In genomic region chr4:28901496-28901895, GRCm38 (mm10) we compare ENCODE assay signal across 22 mouse cellular contexts.
A peak's percentile ranks its signal among the peaks of the same experiment; 100 is the strongest.
DNase-seq lines count a peak whose midpoint lies in the region; ATAC-seq and TF ChIP-seq lines count a peak whose summit lies in the region.
"Had no signal": no experiment of that assay in that cellular context is flagged by ENCODE, and none has a peak within 500 bp of the region (broad histone marks: within the 10 kb centered on the region; RNA-seq: fewer than 3 reads in every experiment).

No protein-coding gene starts in this region.

- no peak for TF ChIP-seq POLR2A in heart, adult 2 months (IDR thresholded peaks at IDR 0.05; ENCODE audit: insufficient read depth, low read depth, low read length)

- H3K36me3 ChIP-seq in forebrain, embryonic 13.5 days (ENCODE audit: poor library complexity, severe bottlenecking), result no peaks in the 10 kb centered on the region
- no peaks in the 10 kb centered on the region for H3K36me3 ChIP-seq in forebrain, postnatal 0 days (ENCODE audit: insufficient read depth)
- no peaks in the 10 kb centered on the region for H3K36me3 ChIP-seq in heart, adult 2 months (ENCODE audit: control insufficient read depth, insufficient read depth, low read length)
- H3K36me3 ChIP-seq: embryonic facial prominence, embryonic 12.5 days; hindbrain, embryonic 10.5 days; midbrain, embryonic 12.5 days had no signal

- intact Hi-C loops in heart, adult 2 months (cut with DNase I), result no loop called here

- peak; percentile 73 for ATAC-seq in forebrain, embryonic 13.5 days
- ATAC-seq in forebrain, postnatal 0 days, result no peak
- ATAC-seq: liver, postnatal 0 days; Patski had no signal

- no peaks in the 10 kb centered on the region for H3K27me3 ChIP-seq in forebrain, embryonic 13.5 days
- H3K27me3 ChIP-seq in forebrain, postnatal 0 days (ENCODE audit: insufficient read depth, low read length), result no peaks in the 10 kb centered on the region
- H3K27me3 ChIP-seq in heart, adult 2 months (ENCODE audit: control insufficient read depth, insufficient read depth, low read length), result no peaks in the 10 kb centered on the region
- H3K27me3 ChIP-seq: embryonic facial prominence, embryonic 12.5 days; midbrain, embryonic 12.5 days; Patski had no signal

- WGBS in forebrain, embryonic 13.5 days, result 53% methylated on average over 5 of the region's 5 CpGs
- 40% methylated on average over 5 of the region's 5 CpGs for WGBS in forebrain, postnatal 0 days
- 93% methylated on average over 5 of the region's 5 CpGs for WGBS in heart, adult 2 months

- H3K9me3 ChIP-seq in forebrain, embryonic 13.5 days (replicated peaks), result no peaks in the 10 kb centered on the region
- H3K9me3 ChIP-seq in forebrain, postnatal 0 days (ENCODE audit: low read length), result no peaks in the 10 kb centered on the region
- H3K9me3 ChIP-seq: embryonic facial prominence, embryonic 12.5 days; hindbrain, embryonic 10.5 days; midbrain, embryonic 12.5 days had no signal

- H3K4me3 ChIP-seq in forebrain, embryonic 13.5 days, result no peak overlapping the region
- no peak overlapping the region for H3K4me3 ChIP-seq in forebrain, postnatal 0 days (ENCODE audit: low read depth, low read length)
- no peak overlapping the region for H3K4me3 ChIP-seq in heart, adult 2 months
- H3K4me3 ChIP-seq: embryonic facial prominence, embryonic 12.5 days; erythroblast, embryonic 14.5 days; hindbrain, embryonic 10.5 days; midbrain, embryonic 12.5 days had no signal

- peak overlapping the region; percentile 63; the same call in 1 of the 2 replicates for H3K27ac ChIP-seq in forebrain, embryonic 13.5 days
- H3K27ac ChIP-seq in forebrain, postnatal 0 days (ENCODE audit: low read depth, low read length), result no peak overlapping the region
- no peak overlapping the region for H3K27ac ChIP-seq in heart, adult 2 months
- H3K27ac ChIP-seq: embryonic facial prominence, embryonic 12.5 days; hindbrain, embryonic 10.5 days had no signal

- H3K4me2 ChIP-seq in forebrain, embryonic 13.5 days, result no peak overlapping the region
- H3K4me2 ChIP-seq in forebrain, postnatal 0 days (ENCODE audit: low read depth), result no peak overlapping the region
- H3K4me2 ChIP-seq: embryonic facial prominence, embryonic 12.5 days; midbrain, embryonic 12.5 days had no signal

- TF ChIP-seq EP300 in heart, adult 2 months (IDR thresholded peaks at IDR 0.05; ENCODE audit: insufficient read depth, low read depth, low read length), result no peak

- no peak for TF ChIP-seq CTCF in forebrain, postnatal 0 days (IDR thresholded peaks at IDR 0.05; ENCODE audit: low read depth)
- no peak for TF ChIP-seq CTCF in heart, adult 2 months (IDR thresholded peaks at IDR 0.05)

- peaks cover 11% of the 10 kb centered on the region for H3K4me1 ChIP-seq in forebrain, embryonic 13.5 days
- H3K4me1 ChIP-seq in forebrain, postnatal 0 days (ENCODE audit: insufficient read depth), result no peaks in the 10 kb centered on the region
- H3K4me1 ChIP-seq in heart, adult 2 months (ENCODE audit: control insufficient read depth, insufficient read depth, low read length), result peaks cover 1% of the 10 kb centered on the region; the same call in 1 of the 2 replicates
- H3K4me1 ChIP-seq: embryonic facial prominence, embryonic 12.5 days; hindbrain, embryonic 10.5 days had no signal

- no peak overlapping the region for H3K9ac ChIP-seq in forebrain, embryonic 13.5 days
- no peak overlapping the region for H3K9ac ChIP-seq in forebrain, postnatal 0 days
- no peak overlapping the region for H3K9ac ChIP-seq in heart, adult 2 months (ENCODE audit: low read depth, low read length)
- H3K9ac ChIP-seq: embryonic facial prominence, embryonic 12.5 days; liver, postnatal 0 days; midbrain, embryonic 12.5 days had no signal

- DNase-seq in forebrain, postnatal 0 days, result no peak
- DNase-seq in layer of hippocampus, adult 11-12 months (ENCODE audit: low spot score), result peak; percentile 31
- DNase-seq in layer of hippocampus, postnatal 10 days (ENCODE audit: low spot score in 2 of 2), result no peak
- DNase-seq in cerebellum, adult 11-12 months, result peak; percentile 23
- DNase-seq in cerebellum, postnatal 14 days, result peak; percentile 41 to 60
- DNase-seq in adrenal gland, adult 2 months, result no peak
- DNase-seq in heart, adult 2 months, result no peak
- DNase-seq: adrenal gland, postnatal 14 days; gastrocnemius, postnatal 25 days; kidney, adult 9 months; kidney, postnatal 36 days; liver; liver, postnatal 0 days; lung, postnatal 10 days; spleen, adult 18-20 months; thymus, postnatal 25 days had no signal

- H3K79me2 ChIP-seq in heart, adult 2 months (replicated peaks; ENCODE audit: control insufficient read depth, insufficient read depth, low read length), result no peaks in the 10 kb centered on the region

Comparison
In these comparisons a context has a peak if more than half of its experiments do, and no peak if none do; other contexts are left out.
1. DNase-seq: peak in layer of hippocampus, adult 11-12 months (single experiment), cerebellum, adult 11-12 months (single experiment) and cerebellum, postnatal 14 days (2 of 2); none in forebrain, postnatal 0 days (single experiment), layer of hippocampus, postnatal 10 days (0 of 2), adrenal gland, adult 2 months (single experiment) and heart, adult 2 months (0 of 2).